Mouse (Mus musculus) thymus, adult 2 months (tissue): ENCODE data around the gene Cbx7.

Experiments
- CTCF ChIP-seq: fragments of 200-500 bp; IDR thresholded peaks from 2 replicates; pipeline ENCODE4 v1.5.1; 2012; ENCODE audit warnings: mild to moderate bottlenecking, control low read depth, low read length, moderate library complexity, borderline replicate concordance; ENCODE audit not compliant: control insufficient read depth, poor library complexity, insufficient read depth; ENCODE audit errors: extremely low read depth
- POLR2A ChIP-seq: fragments of 200-500 bp; IDR thresholded peaks from 2 replicates; pipeline ENCODE4 v1.6.1; 2012; ENCODE audit warnings: mild to moderate bottlenecking, low read length, control low read depth, moderate library complexity; ENCODE audit not compliant: control insufficient read depth, poor library complexity, insufficient read depth; ENCODE audit errors: extremely low read depth

DNA sequence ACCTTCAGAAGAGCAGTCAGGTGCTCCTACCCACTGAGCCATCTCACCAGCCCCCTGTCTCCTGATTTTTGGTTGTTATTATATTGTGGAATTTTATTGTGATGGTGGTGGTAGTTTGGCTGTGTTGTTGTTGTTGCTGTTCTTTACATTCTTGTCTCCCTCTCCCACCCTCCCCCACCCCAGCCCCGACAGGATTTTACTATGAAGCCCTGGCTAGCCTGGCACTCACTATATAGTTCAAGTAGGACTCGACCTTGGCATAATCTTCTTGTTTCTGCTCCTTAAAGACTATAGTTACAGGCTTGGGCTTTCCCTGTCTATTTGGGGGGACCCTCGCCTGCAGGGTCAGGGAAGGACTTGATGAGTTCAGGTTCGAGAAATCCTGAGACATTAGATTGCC, 76.6 kb downstream of the Cbx7 start:
- TF ChIP-seq CTCF (no peak), POLR2A (no peak)
